Mouse (Mus musculus): ENCODE results near the gene Tnfaip2. TPM values are rescaled to one million over a fixed set of nuclear protein-coding genes. Genes with fewer than 3 reads are reported as not detected.

Gene Tnfaip2
- polyA plus RNA-seq, 1 experiment from 2014 or later: 11.2 TPM

GRCm38 (mm10) chr12:111412581-111413284, 29.5 kb upstream of the Tnfaip2 start:
- Histone ChIP-seq H3K9ac (ENCODE audit: low read depth, low read length) (peak overlapping the region; percentile 50), H3K27me3 (ENCODE audit: control insufficient read depth, insufficient read depth, low read length) (peaks cover 23% of the 10 kb centered on the region), H3K36me3 (ENCODE audit: control insufficient read depth, insufficient read depth, low read length) (no peaks in the 10 kb centered on the region), H3K27ac (ENCODE audit: low read depth, low read length) (peak overlapping the region; percentile 41), H3K4me1 (ENCODE audit: control insufficient read depth, insufficient read depth, low read length) (peaks cover 21% of the 10 kb centered on the region), H3K4me2 (peak overlapping the region; percentile 66), H3K4me3 (ENCODE audit: low read depth, low read length) (peak overlapping the region; percentile 26), H3K9me3 (replicated peaks; ENCODE audit: control insufficient read depth, low read length) (no peaks in the 10 kb centered on the region)
- ATAC-seq (replicated peaks; ENCODE audit: insufficient number of reproducible peaks, low FRiP score, low TSS enrichment): peak; percentile 14; the same call in 1 of the 2 replicates
- 11% methylated on average over 12 of the region's 12 CpGs for WGBS (ENCODE audit: insufficient replicate concordance)

- H3K36me3 ChIP-seq (ENCODE audit: control insufficient read depth, insufficient read depth, low read length): no peaks in the 10 kb centered on the region
- peaks cover 20% of the 10 kb centered on the region for H3K27me3 ChIP-seq (ENCODE audit: control insufficient read depth, insufficient read depth, low read length)
- peaks cover 21% of the 10 kb centered on the region for H3K4me1 ChIP-seq (ENCODE audit: control insufficient read depth, insufficient read depth, low read length)
- peak; percentile 73 for ATAC-seq (replicated peaks; ENCODE audit: insufficient number of reproducible peaks, low FRiP score, low TSS enrichment)
- no peaks in the 10 kb centered on the region for H3K9me3 ChIP-seq (replicated peaks; ENCODE audit: control insufficient read depth, low read length)
- H3K27ac ChIP-seq (ENCODE audit: low read depth, low read length): peak overlapping the region; percentile 41
- peak overlapping the region; percentile 66 for H3K4me2 ChIP-seq
- peak overlapping the region; percentile 50 for H3K9ac ChIP-seq (ENCODE audit: low read depth, low read length)
- peak overlapping the region; percentile 26 for H3K4me3 ChIP-seq (ENCODE audit: low read depth, low read length)
- WGBS (ENCODE audit: insufficient replicate concordance): under 1% methylated on average over 21 of the region's 21 CpGs
These were observed 29.0 kb upstream of the Tnfaip2 start for GRCm38 (mm10) chr12:111413300-111413699.

- no peaks in the 10 kb centered on the region for H3K9me3 ChIP-seq (replicated peaks; ENCODE audit: control insufficient read depth, low read length)
- peak within 1 kb of the TSS; percentile 74 for H3K4me2 ChIP-seq
- no peaks in the 10 kb centered on the region for H3K36me3 ChIP-seq (ENCODE audit: control insufficient read depth, insufficient read depth, low read length)
- no peak for ATAC-seq (replicated peaks; ENCODE audit: insufficient number of reproducible peaks, low FRiP score, low TSS enrichment)
- H3K4me1 ChIP-seq (ENCODE audit: control insufficient read depth, insufficient read depth, low read length): peaks cover 32% of the 10 kb centered on the region
- H3K9ac ChIP-seq (ENCODE audit: low read depth, low read length): no peak within 1 kb of the TSS
- no peak within 1 kb of the TSS for H3K27ac ChIP-seq (ENCODE audit: low read depth, low read length)
- WGBS (ENCODE audit: insufficient replicate concordance): 3% methylated on average over 17 of the region's 17 CpGs
- peaks cover 20% of the 10 kb centered on the region for H3K27me3 ChIP-seq (ENCODE audit: control insufficient read depth, insufficient read depth, low read length)
- H3K4me3 ChIP-seq (ENCODE audit: low read depth, low read length): peak within 1 kb of the TSS; percentile 29
These were observed 25.1 kb upstream of the Tnfaip2 start, which contains the start of gene Exoc3l4 for GRCm38 (mm10) chr12:111416921-111417779. Gene Exoc3l4 (plus strand): TSS chr12:111417017.

- 70% methylated on average over 5 of the region's 5 CpGs for WGBS (ENCODE audit: insufficient replicate concordance)
- Histone ChIP-seq H3K9me3 (replicated peaks; ENCODE audit: control insufficient read depth, low read length) (no peaks in the 10 kb centered on the region), H3K4me3 (ENCODE audit: low read depth, low read length) (no peak overlapping the region), H3K9ac (ENCODE audit: low read depth, low read length) (no peak overlapping the region), H3K4me1 (ENCODE audit: control insufficient read depth, insufficient read depth, low read length) (peaks cover 25% of the 10 kb centered on the region), H3K36me3 (ENCODE audit: control insufficient read depth, insufficient read depth, low read length) (no peaks in the 10 kb centered on the region), H3K4me2 (no peak overlapping the region), H3K27ac (ENCODE audit: low read depth, low read length) (no peak overlapping the region), H3K27me3 (ENCODE audit: control insufficient read depth, insufficient read depth, low read length) (peaks cover 48% of the 10 kb centered on the region)
- no peak for ATAC-seq (replicated peaks; ENCODE audit: insufficient number of reproducible peaks, low FRiP score, low TSS enrichment)
These were observed 22.4 kb upstream of the Tnfaip2 start for GRCm38 (mm10) chr12:111419918-111420317.

- Histone ChIP-seq H3K9me3 (replicated peaks; ENCODE audit: control insufficient read depth, low read length) (no peaks in the 10 kb centered on the region), H3K9ac (ENCODE audit: low read depth, low read length) (0 out of 2 replicates have a peak overlapping the region, but pooled peaks have one; percentile 22), H3K27me3 (ENCODE audit: control insufficient read depth, insufficient read depth, low read length) (peaks cover 56% of the 10 kb centered on the region), H3K4me2 (peak overlapping the region; percentile 42), H3K4me3 (ENCODE audit: low read depth, low read length) (no peak overlapping the region), H3K27ac (ENCODE audit: low read depth, low read length) (no peak overlapping the region), H3K36me3 (ENCODE audit: control insufficient read depth, insufficient read depth, low read length) (no peaks in the 10 kb centered on the region), H3K4me1 (ENCODE audit: control insufficient read depth, insufficient read depth, low read length) (peaks cover 28% of the 10 kb centered on the region)
- ATAC-seq (replicated peaks; ENCODE audit: insufficient number of reproducible peaks, low FRiP score, low TSS enrichment): no peak; the same call in 1 of the 2 replicates
- WGBS (ENCODE audit: insufficient replicate concordance): 24% methylated on average over 7 of the region's 7 CpGs
These were observed 21.1 kb upstream of the Tnfaip2 start for GRCm38 (mm10) chr12:111420946-111421709.

GRCm38 (mm10) chr12:111422852-111423251, 19.4 kb upstream of the Tnfaip2 start:
- no peak overlapping the region; the same call in 1 of the 2 replicates for H3K4me2 ChIP-seq
- no peaks in the 10 kb centered on the region for H3K36me3 ChIP-seq (ENCODE audit: control insufficient read depth, insufficient read depth, low read length)
- peaks cover 22% of the 10 kb centered on the region for H3K4me1 ChIP-seq (ENCODE audit: control insufficient read depth, insufficient read depth, low read length)
- no peak overlapping the region for H3K9ac ChIP-seq (ENCODE audit: low read depth, low read length)
- ATAC-seq (replicated peaks; ENCODE audit: insufficient number of reproducible peaks, low FRiP score, low TSS enrichment): no peak
- no peak overlapping the region for H3K4me3 ChIP-seq (ENCODE audit: low read depth, low read length)
- H3K9me3 ChIP-seq (replicated peaks; ENCODE audit: control insufficient read depth, low read length): no peaks in the 10 kb centered on the region
- peaks cover 65% of the 10 kb centered on the region for H3K27me3 ChIP-seq (ENCODE audit: control insufficient read depth, insufficient read depth, low read length)
- no peak overlapping the region for H3K27ac ChIP-seq (ENCODE audit: low read depth, low read length)
- 54% methylated on average over 5 of the region's 5 CpGs for WGBS (ENCODE audit: insufficient replicate concordance)

- Histone ChIP-seq H3K9ac (ENCODE audit: low read depth, low read length) (0 out of 2 replicates have a peak overlapping the region, but pooled peaks have one; percentile 17), H3K4me3 (ENCODE audit: low read depth, low read length) (peak overlapping the region; percentile 31), H3K27ac (ENCODE audit: low read depth, low read length) (no peak overlapping the region), H3K4me1 (ENCODE audit: control insufficient read depth, insufficient read depth, low read length) (peaks cover 26% of the 10 kb centered on the region), H3K36me3 (ENCODE audit: control insufficient read depth, insufficient read depth, low read length) (no peaks in the 10 kb centered on the region), H3K9me3 (replicated peaks; ENCODE audit: control insufficient read depth, low read length) (no peaks in the 10 kb centered on the region), H3K27me3 (ENCODE audit: control insufficient read depth, insufficient read depth, low read length) (peaks cover 69% of the 10 kb centered on the region), H3K4me2 (peak overlapping the region; percentile 65)
- no peak for ATAC-seq (replicated peaks; ENCODE audit: insufficient number of reproducible peaks, low FRiP score, low TSS enrichment)
- 7% methylated on average over 43 of the region's 43 CpGs for WGBS (ENCODE audit: insufficient replicate concordance)
These were observed 18.6 kb upstream of the Tnfaip2 start for GRCm38 (mm10) chr12:111423570-111424129.

GRCm38 (mm10) chr12:111424547-111424946, 17.7 kb upstream of the Tnfaip2 start:
- H3K4me3 ChIP-seq (ENCODE audit: low read depth, low read length): no peak overlapping the region
- no peak overlapping the region for H3K9ac ChIP-seq (ENCODE audit: low read depth, low read length)
- H3K4me1 ChIP-seq (ENCODE audit: control insufficient read depth, insufficient read depth, low read length): peaks cover 34% of the 10 kb centered on the region
- peaks cover 62% of the 10 kb centered on the region for H3K27me3 ChIP-seq (ENCODE audit: control insufficient read depth, insufficient read depth, low read length)
- no peak overlapping the region for H3K4me2 ChIP-seq
- H3K27ac ChIP-seq (ENCODE audit: low read depth, low read length): no peak overlapping the region
- H3K36me3 ChIP-seq (ENCODE audit: control insufficient read depth, insufficient read depth, low read length): no peaks in the 10 kb centered on the region
- H3K9me3 ChIP-seq (replicated peaks; ENCODE audit: control insufficient read depth, low read length): no peaks in the 10 kb centered on the region
- WGBS (ENCODE audit: insufficient replicate concordance): 27% methylated on average over 9 of the region's 9 CpGs
- no peak for ATAC-seq (replicated peaks; ENCODE audit: insufficient number of reproducible peaks, low FRiP score, low TSS enrichment)
